Mouse (Mus musculus): Measurements from ENCODE around the gene Slco3a1.

GRCm38 (mm10) chr7:74495451-74495850, 59.1 kb downstream of the Slco3a1 start:
- TF ChIP-seq CTCF (IDR thresholded peaks at IDR 0.05; ENCODE audit: borderline replicate concordance, insufficient read depth, low read depth, low read length) (no peak), POLR2A (IDR thresholded peaks at IDR 0.05; ENCODE audit: borderline replicate concordance, insufficient read depth, low read length) (no peak)

Data from cerebellum, adult 2 months (tissue).